Mouse (Mus musculus): ENCODE measurements around the gene Trim41. TPM values are rescaled to one million over a fixed set of nuclear protein-coding genes. Genes with fewer than 3 reads are reported as not detected.

The Trim41 gene
- total RNA-seq, 2 experiments from 2014 or later, result 22.2 to 22.8 TPM

- peak; percentile 88 for DNase-seq
Measured at GRCm38 (mm10) chr11:48789973-48790823, 27.0 kb downstream of the Trim41 start.

DNA sequence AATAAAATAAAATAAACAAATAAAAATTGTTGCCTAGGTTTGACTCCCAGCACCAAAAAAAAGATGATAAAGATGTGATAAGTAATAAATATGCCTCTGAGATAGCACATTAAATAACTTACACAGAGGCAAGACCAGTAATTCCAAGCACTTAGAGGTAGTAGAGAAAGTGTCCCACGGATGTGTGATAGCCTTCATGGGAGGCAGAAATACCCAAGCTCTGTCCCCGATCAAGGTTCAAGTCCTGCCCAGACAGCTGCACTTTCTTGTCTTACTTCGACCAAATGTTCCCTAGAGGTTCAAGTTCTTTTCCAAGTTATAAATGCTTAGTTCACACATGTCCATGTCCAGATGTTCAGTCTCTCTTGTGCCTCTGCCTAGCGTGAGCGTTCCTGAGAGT is 27.9 kb downstream of the Trim41 start:
- DNase-seq, result no peak

- DNase-seq, result peak; percentile 68
Measured at GRCm38 (mm10) chr11:48788311-48789089, 28.7 kb downstream of the Trim41 start.

DNA sequence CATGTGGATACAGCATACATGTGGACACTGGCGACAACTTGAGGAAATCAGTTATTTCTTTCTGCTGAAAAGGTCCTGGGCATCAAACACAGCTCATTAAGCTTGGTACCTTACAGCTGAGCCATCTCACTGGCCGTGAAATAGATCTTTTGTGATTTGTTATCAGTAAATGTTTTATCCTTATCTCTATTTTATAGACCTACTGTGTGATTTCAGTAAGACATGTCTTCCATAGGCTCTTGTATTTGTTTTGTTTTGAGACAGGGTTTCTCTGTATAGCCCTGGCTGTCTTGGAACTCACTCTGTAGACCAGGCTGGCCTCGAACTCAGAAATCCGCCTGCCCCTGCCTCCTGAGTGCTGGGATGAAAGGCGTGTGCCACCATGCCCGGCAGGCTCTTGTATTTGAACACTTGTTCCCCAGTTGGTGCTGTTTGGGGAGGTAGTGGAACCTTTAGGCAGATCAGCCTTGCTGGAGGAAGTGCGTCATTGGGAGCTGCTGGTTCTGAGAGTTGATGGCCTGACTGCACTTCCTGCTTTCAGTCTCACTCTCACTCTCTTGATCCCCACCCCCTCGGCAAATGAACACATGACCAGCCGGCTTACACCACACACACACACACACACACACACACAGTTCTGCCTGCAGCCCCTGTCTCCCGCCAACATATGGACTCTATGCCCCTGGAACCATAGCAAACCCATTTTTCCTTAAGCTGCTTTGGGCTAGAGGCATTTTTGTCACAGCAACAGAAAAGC is 29.5 kb downstream of the Trim41 start:
- DNase-seq, result no peak

DNA sequence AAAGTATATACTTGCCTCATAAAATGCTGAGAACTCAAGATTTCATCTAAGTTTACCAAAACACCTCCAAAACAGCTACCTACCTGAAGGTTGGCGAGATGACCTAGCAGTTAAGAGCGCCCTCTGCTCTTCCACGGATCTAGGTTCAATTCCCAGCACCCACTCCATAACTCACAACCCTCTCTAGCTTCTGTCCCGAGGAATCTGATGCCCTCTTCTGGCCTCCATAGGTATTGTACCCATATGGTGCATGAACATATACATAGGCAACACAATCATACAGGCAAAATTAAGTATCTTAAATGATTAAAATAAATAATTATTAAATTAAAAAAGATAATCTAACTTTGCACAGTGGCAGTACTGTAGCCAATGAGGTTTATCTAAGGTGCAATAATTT is 34.9 kb downstream of the Trim41 start:
- DNase-seq, result no peak

DNA sequence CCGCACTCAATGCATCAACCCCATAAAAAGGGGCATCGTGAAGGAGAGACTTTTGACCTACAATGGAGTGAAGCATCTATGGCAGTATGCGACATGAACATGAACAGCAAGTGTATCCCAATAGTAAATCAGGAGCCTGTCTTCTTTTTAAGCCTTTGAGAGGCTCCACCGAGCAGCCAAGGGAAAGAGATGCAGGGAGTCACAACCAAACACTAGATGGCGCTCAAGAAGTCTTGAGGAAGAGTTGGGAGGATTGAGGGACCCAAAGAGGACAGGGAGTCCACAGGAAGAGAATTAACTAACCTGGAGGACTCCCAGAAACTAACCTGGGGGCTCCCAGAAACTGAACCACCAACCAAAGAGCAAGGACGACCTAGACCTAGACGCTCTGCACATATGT is 37.7 kb downstream of the Trim41 start:
- DNase-seq, result no peak

GRCm38 (mm10) chr11:48777303-48777702 is 39.9 kb downstream of the Trim41 start:
- no peak for DNase-seq

GRCm38 (mm10) chr11:48776664-48777063 is 40.5 kb downstream of the Trim41 start:
- DNase-seq, result no peak

- DNase-seq, result no peak
Measured at GRCm38 (mm10) chr11:48775483-48775882, 41.7 kb downstream of the Trim41 start.

- DNase-seq, result peak; percentile 39
Measured at GRCm38 (mm10) chr11:48774443-48775298, 42.5 kb downstream of the Trim41 start.

GRCm38 (mm10) chr11:48771691-48772090 is 45.5 kb downstream of the Trim41 start:
- no peak for DNase-seq

DNA sequence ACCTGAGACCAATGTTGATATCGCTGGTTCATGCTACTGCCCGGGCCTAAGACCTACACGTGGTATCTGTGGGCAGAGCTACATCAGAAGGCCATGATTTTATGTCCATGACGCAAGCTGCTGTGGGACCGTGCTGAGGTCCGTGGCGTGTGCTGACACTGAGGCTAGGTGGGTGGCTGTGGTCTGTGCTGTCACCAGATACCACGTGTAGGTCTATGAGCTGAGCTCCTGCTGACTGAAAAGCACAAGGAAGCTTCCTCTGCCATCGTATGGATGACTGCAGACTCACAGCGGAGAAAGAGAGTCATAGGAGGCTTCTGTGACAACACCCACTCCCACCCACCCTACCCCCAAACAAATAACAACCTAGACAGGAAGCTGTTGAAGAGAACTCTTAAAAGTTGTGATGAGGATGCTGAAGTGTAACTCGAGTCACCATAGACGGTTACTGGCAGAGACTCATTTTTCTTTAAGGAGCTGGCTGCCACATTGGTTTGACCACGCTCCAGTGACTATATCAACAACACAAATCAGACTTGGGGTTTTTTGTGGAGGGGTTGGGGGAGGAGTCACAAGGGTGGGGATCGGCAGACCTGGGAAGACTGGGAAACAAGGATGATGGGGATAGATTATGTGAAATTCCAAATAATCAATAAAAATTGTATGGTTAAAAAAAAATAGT is 49.8 kb downstream of the Trim41 start:
- DNase-seq, result no peak

GRCm38 (mm10) chr11:48764119-48764518 is 53.0 kb downstream of the Trim41 start:
- DNase-seq, result no peak

GRCm38 (mm10) chr11:48759021-48759420 is 58.1 kb downstream of the Trim41 start:
- no peak for DNase-seq

Other genes with a start within 250 kb of the Trim41 start
- 100 to 1,000 TPM; 536 to 557 TPM for gene Rack1, start 17.0 kb downstream of the Trim41 start, total RNA-seq (2021)
- 100 to 1,000 TPM; 107 to 110 TPM for gene Trim7, start 8.8 kb upstream of the Trim41 start, total RNA-seq (2021)
- 1 to 10 TPM; 1.8 to 3.6 TPM for gene Gm12184, start 9.3 kb upstream of the Trim41 start, total RNA-seq (2021)
- gene Irgm1, start 54.3 kb upstream of the Trim41 start, total RNA-seq (2021), result 1 to 10 TPM; 5.9 to 7.0 TPM
- under 1 TPM; 0.49 to 0.52 TPM for gene Gm5431, start 84.9 kb upstream of the Trim41 start, total RNA-seq (2021)
- 1 to 10 TPM; 1.2 to 1.5 TPM for gene Psme2b, start 128.8 kb upstream of the Trim41 start, total RNA-seq (2021)
- gene Olfr56, start 161.5 kb upstream of the Trim41 start, total RNA-seq (2021), result under 1 TPM; 0.12 to 0.16 TPM
- gene 9930111J21Rik1, start 162.0 kb upstream of the Trim41 start, total RNA-seq (2021), result 1 to 10 TPM in 1 of 2 experiments, under 1 TPM in 1; 0.59 to 1.0 TPM
- gene Gm12185, start 174.9 kb upstream of the Trim41 start, total RNA-seq (2021), result under 1 TPM; 0.19 to 0.34 TPM
- gene Tgtp1, start 176.8 kb upstream of the Trim41 start, total RNA-seq (2021), result under 1 TPM in 1 of 2 experiments, not detected in 1; 0.09 TPM
- 1 to 10 TPM in 1 of 2 experiments, under 1 TPM in 1; 0.87 to 1.9 TPM for gene 9930111J21Rik2, start 233.9 kb upstream of the Trim41 start, total RNA-seq (2021)
- not detected for gene Tgtp2, start 246.9 kb upstream of the Trim41 start, total RNA-seq (2021)

Data from gastrocnemius, postnatal 10 days (tissue).